Mouse (Mus musculus) liver, embryonic 14.5 days (tissue): ENCODE measurements around the gene Cd36. TPM values are rescaled to one million over a fixed set of nuclear protein-coding genes. Genes with fewer than 3 reads are reported as not detected.

Experiments
- ATAC-seq: fragments of 200-750 bp; cut with Nextera tagmentation; 2 replicates; pipeline ENCODE4 v1.8.0; 2017; ENCODE audit warnings: moderate number of reproducible peaks, mild to moderate bottlenecking, moderate library complexity; ENCODE audit not compliant: insufficient read depth
- DNase-seq, 3 experiments: peaks; one replicate each; pipeline ENCODE4 v3.0.0-alpha.2; 2012 to 2013; ENCODE audit warnings: low read depth in 3 of 3, low spot score in 3 of 3
- H3K27ac ChIP-seq: fragments of 300-500 bp; sonication (generic); 2 replicates; pipeline ENCODE4 v1.5.1; 2014; ENCODE audit warnings: moderate library complexity, mild to moderate bottlenecking, control low read depth, inconsistent platforms
- H3K27me3 ChIP-seq: fragments of 300-500 bp; sonication (generic); 2 replicates; pipeline ENCODE4 v1.6.1; 2014; ENCODE audit warnings: mild to moderate bottlenecking, low read length, moderate library complexity; ENCODE audit not compliant: control insufficient read depth, insufficient read depth
- H3K36me3 ChIP-seq: fragments of 300-500 bp; sonication (generic); replicated peaks from 2 replicates; pipeline ENCODE4 v1.6.1; 2014; ENCODE audit warnings: low read depth; ENCODE audit not compliant: control insufficient read depth, insufficient read depth
- H3K4me1 ChIP-seq, 2 experiments: fragments of 200-500 bp in 1 of 2; fragments of 300-500 bp in 1 of 2; sonication (generic) in 1 of 2; replicated peaks; 2 replicates each; pipeline ENCODE4 v1.6.1; 2012 to 2014; ENCODE audit warnings: antibody characterized with exemption in 1 of 2, inconsistent platforms in 1 of 2, low read length in 1 of 2; ENCODE audit not compliant: control insufficient read depth in 2 of 2, insufficient read depth in 2 of 2
- H3K4me2 ChIP-seq: fragments of 300-500 bp; sonication (generic); 2 replicates; pipeline ENCODE4 v1.6.1; 2014; ENCODE audit warnings: low read depth, mild to moderate bottlenecking, control low read depth, moderate library complexity
- H3K4me3 ChIP-seq, 2 experiments: fragments of 200-500 bp in 1 of 2; fragments of 300-500 bp in 1 of 2; sonication (generic) in 1 of 2; 2 replicates each; pipeline ENCODE4 v1.5.1; 2012 to 2014; ENCODE audit warnings: low read depth in 2 of 2, low read length in 2 of 2, mild to moderate bottlenecking in 2 of 2, control low read depth in 1 of 2, inconsistent platforms in 1 of 2, moderate library complexity in 1 of 2; ENCODE audit not compliant: insufficient read depth in 1 of 2
- H3K9ac ChIP-seq: fragments of 300-500 bp; sonication (generic); replicated peaks from 2 replicates; pipeline ENCODE4 v1.6.1; 2014; ENCODE audit warnings: mild to moderate bottlenecking, control low read depth, moderate library complexity
- H3K9me3 ChIP-seq: fragments of 300-500 bp; sonication (generic); 2 replicates; pipeline ENCODE4 v1.6.1; 2016; ENCODE audit warnings: low read length, mixed read lengths; ENCODE audit not compliant: control insufficient read depth
- CTCF ChIP-seq: IDR thresholded peaks from 2 replicates; pipeline ENCODE4 v1.5.1; 2016; ENCODE audit warnings: antibody characterized with exemption, low read depth, control low read depth
- EP300 ChIP-seq: IDR thresholded peaks from 2 replicates; pipeline ENCODE4 v1.6.1; 2016; ENCODE audit warnings: antibody characterized with exemption, low read depth
- WGBS: fragments of 180-500 bp; shearing (Covaris S2); extraction: QIAGEN DNeasy Blood & Tissue Kit; methylation state at CpG from one replicate; pipeline ENCODE4 v1.1.7; 2014; ENCODE audit not compliant: insufficient replicate concordance; 5-methylcytosine and 5-hydroxymethylcytosine counted together
- polyA plus RNA-seq, 2 experiments: library from polyadenylated mRNA; depleted of rRNA in 1 of 2; stranded (reverse) in 1 of 2; unstranded in 1 of 2; fragments of >200 nt; fragmentation: Nextera tagmentation in 1 of 2; extraction: Ambion mirVana in 1 of 2; gene quantifications; 2 replicates each; pipeline versions ENCODE4 v1.2.1 to v1.2.3; 2012 to 2014

The Cd36 gene
- polyA plus RNA-seq, 2 experiments, result 9.3 to 25.9 TPM

GRCm38 (mm10) chr5:17893577-17894172 lies 5.1 kb upstream of the Cd36 start:
- H3K27me3 ChIP-seq, result no peaks in the 10 kb centered on the region
- no peak overlapping the region for H3K27ac ChIP-seq
- H3K36me3 ChIP-seq, result no peaks in the 10 kb centered on the region
- 56% methylated on average over 2 of the region's 2 CpGs for WGBS
- TF ChIP-seq CTCF (no peak), EP300 (no peak)
- DNase-seq (no peak), ATAC-seq (no peak)
- no peak overlapping the region for H3K9ac ChIP-seq
- no peak overlapping the region for H3K4me3 ChIP-seq
- no peaks in the 10 kb centered on the region for H3K4me1 ChIP-seq
- H3K4me2 ChIP-seq, result no peak overlapping the region
- no peaks in the 10 kb centered on the region for H3K9me3 ChIP-seq

DNA sequence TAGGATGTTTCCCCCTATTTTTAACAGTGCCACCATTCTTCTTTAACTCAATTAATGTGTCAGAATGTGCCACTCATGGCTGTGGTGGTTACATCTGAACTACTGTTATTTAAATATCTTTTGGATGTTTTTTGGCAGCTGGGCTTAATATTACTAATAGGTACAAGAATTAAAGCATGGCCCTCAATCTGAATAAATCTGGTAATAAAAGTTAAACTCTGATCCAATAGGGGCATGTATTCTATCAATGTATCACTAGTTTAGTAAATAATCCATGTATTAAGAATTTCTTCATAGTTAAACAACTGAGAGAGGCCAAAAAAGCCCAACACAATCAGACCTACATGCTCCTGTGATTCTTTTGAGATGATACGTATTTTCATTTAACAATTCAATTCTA lies 690 bp upstream of the Cd36 start:
- Histone ChIP-seq H3K36me3 (no peaks in the 10 kb centered on the region), H3K9ac (no peak overlapping the region), H3K4me1 (no peaks in the 10 kb centered on the region), H3K27me3 (no peaks in the 10 kb centered on the region), H3K9me3 (no peaks in the 10 kb centered on the region), H3K4me2 (no peak overlapping the region), H3K4me3 (no peak overlapping the region), H3K27ac (no peak overlapping the region)
- 65% methylated on average over 1 of the region's 1 CpGs for WGBS
- DNase-seq, result no peak
- TF ChIP-seq EP300 (no peak), CTCF (no peak)
- no peak for ATAC-seq

- Histone ChIP-seq H3K4me3 (no peak overlapping the region), H3K4me2 (no peak overlapping the region), H3K27me3 (no peaks in the 10 kb centered on the region), H3K9me3 (no peaks in the 10 kb centered on the region), H3K27ac (no peak overlapping the region), H3K4me1 (peaks cover 0 to 2% of the 10 kb centered on the region in 2 experiments; a peak in 1 of 4 replicates), H3K36me3 (no peaks in the 10 kb centered on the region), H3K9ac (no peak overlapping the region)
- WGBS, result 52% methylated on average over 3 of the region's 3 CpGs
- DNase-seq (no peak), ATAC-seq (no peak)
- TF ChIP-seq EP300, result no peak
- TF ChIP-seq CTCF, result no peak
Measured at GRCm38 (mm10) chr5:17886377-17886776, 2.2 kb downstream of the Cd36 start.

DNA sequence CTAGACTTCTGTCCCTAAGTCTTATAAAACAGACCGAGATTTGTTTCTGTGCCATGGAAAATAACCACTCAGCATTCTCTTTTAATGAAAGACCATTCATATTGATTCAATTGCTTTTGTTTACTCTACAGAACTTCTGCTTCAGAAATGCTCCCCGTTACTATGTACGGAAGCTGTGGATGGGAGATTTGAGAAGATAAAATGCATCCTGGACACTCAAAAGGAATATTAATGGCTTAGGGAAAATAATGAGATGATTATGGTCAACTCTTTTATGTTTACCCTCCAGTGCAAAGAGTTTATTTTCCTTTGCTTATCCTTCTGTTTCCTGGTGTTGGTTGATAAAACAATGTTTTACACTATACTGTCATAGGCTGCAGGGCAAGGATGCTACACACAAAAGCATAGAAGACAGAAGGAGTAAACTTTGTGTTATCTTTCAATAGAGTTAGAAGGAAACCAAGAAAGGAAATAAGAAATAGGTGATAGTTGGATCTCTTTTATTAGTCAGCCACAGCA lies 5.2 kb downstream of the Cd36 start:
- Histone ChIP-seq H3K4me3 (no peak overlapping the region), H3K4me2 (no peak overlapping the region), H3K27me3 (no peaks in the 10 kb centered on the region), H3K4me1 (peaks cover 3% of the 10 kb centered on the region in 2 experiments; a peak in 3 of 4 replicates), H3K36me3 (no peaks in the 10 kb centered on the region), H3K9ac (no peak overlapping the region), H3K9me3 (no peaks in the 10 kb centered on the region), H3K27ac (no peak overlapping the region)
- DNase-seq, result no peak
- WGBS, result 56% methylated on average over 3 of the region's 3 CpGs
- ATAC-seq, result no peak
- no peak for TF ChIP-seq CTCF
- no peak for TF ChIP-seq EP300

- ATAC-seq, result no peak
- H3K4me3 ChIP-seq, result no peak overlapping the region
- no peak overlapping the region for H3K27ac ChIP-seq
- no peaks in the 10 kb centered on the region for H3K36me3 ChIP-seq
- no peak for TF ChIP-seq EP300
- no peak for TF ChIP-seq CTCF
- no peak overlapping the region for H3K4me2 ChIP-seq
- 52% methylated on average over 2 of the region's 2 CpGs for WGBS
- H3K4me1 ChIP-seq, result peaks cover 3% of the 10 kb centered on the region in 2 experiments; a peak in 3 of 4 replicates
- no peaks in the 10 kb centered on the region for H3K9me3 ChIP-seq
- H3K9ac ChIP-seq, result no peak overlapping the region
- no peaks in the 10 kb centered on the region for H3K27me3 ChIP-seq
- no peak for DNase-seq
Measured at GRCm38 (mm10) chr5:17881542-17881896, 7.1 kb downstream of the Cd36 start.
